Mouse (Mus musculus) lung, postnatal 0 days (tissue): ENCODE measurements around the gene Ggnbp2.

Source experiments
- CTCF ChIP-seq: IDR thresholded peaks from 2 replicates; pipeline ENCODE4 v1.5.1; 2016; ENCODE audit warnings: antibody characterized with exemption, mild to moderate bottlenecking
- EP300 ChIP-seq: IDR thresholded peaks from 2 replicates; pipeline ENCODE4 v1.6.1; 2016; ENCODE audit warnings: antibody characterized with exemption, mild to moderate bottlenecking, control low read depth

GRCm38 (mm10) chr11:84916703-84917300, 46.2 kb upstream of the Ggnbp2 start:
- TF ChIP-seq CTCF, result no peak
- TF ChIP-seq EP300, result no peak
